19 mouse cellular contexts compared by ENCODE assay signal in genomic region chr8:122005422-122006204, GRCm38 (mm10). TPM values are rescaled to one million over a fixed set of nuclear protein-coding genes. Genes with fewer than 3 reads are reported as not detected.
DNase-seq lines count a peak whose midpoint lies in the region; ATAC-seq and TF ChIP-seq lines count a peak whose summit lies in the region.
"Had no signal": no experiment of that assay in that cellular context is flagged by ENCODE, and none has a peak within 500 bp of the region (broad histone marks: within the 10 kb centered on the region; RNA-seq: fewer than 3 reads in every experiment).

No protein-coding gene starts in this region.

- H3K9ac ChIP-seq in midbrain, postnatal 0 days (replicated peaks; ENCODE audit: low read length, poor library complexity, severe bottlenecking), result no peak overlapping the region
- H3K9ac ChIP-seq: intestine, embryonic 15.5 days had no signal

- no peak for TF ChIP-seq POLR2A in kidney, adult 2 months (IDR thresholded peaks at IDR 0.05; ENCODE audit: low read depth, low read length)

- 73% methylated on average over 25 of the region's 25 CpGs for WGBS in kidney, adult 2 months
- 88% methylated on average over 23 of the region's 25 CpGs for WGBS in midbrain, postnatal 0 days
- WGBS in midbrain, embryonic 10.5 days, result 85% methylated on average over 25 of the region's 25 CpGs

- H3K4me2 ChIP-seq in midbrain, postnatal 0 days (ENCODE audit: low read depth, low read length, poor library complexity, severe bottlenecking), result no peak overlapping the region
- H3K4me2 ChIP-seq: heart, embryonic 11.5 days; intestine, embryonic 15.5 days had no signal

- TF ChIP-seq CTCF in kidney, adult 2 months (conservative IDR thresholded peaks at IDR 0.05; ENCODE audit: insufficient read depth, insufficient read length, low read depth, low read length), result no peak
- TF ChIP-seq CTCF in midbrain, postnatal 0 days (IDR thresholded peaks at IDR 0.05), result no peak

- no peaks in the 10 kb centered on the region for H3K9me3 ChIP-seq in midbrain, postnatal 0 days (ENCODE audit: low read length)
- H3K9me3 ChIP-seq in midbrain, embryonic 10.5 days (replicated peaks), result no peaks in the 10 kb centered on the region
- H3K9me3 ChIP-seq: intestine, embryonic 15.5 days had no signal

- DNase-seq in kidney, adult 2 months, result peak; percentile 20
- DNase-seq in kidney, adult 8-10 months, result no peak
- DNase-seq in midbrain, postnatal 0 days (ENCODE audit: low spot score), result peak; percentile 53
- DNase-seq in midbrain, embryonic 10.5 days (ENCODE audit: low spot score), result no peak
- DNase-seq in cerebellum, adult 9-11 months, result peak; percentile 65
- no peak for DNase-seq in spleen, postnatal 36 days (ENCODE audit: low spot score in 2 of 2)
- DNase-seq: adrenal gland, postnatal 14 days; embryo, embryonic 11 days; gastrocnemius, postnatal 25 days; heart, postnatal 36 days; lung, adult 18-20 months; lung, postnatal 36 days; midbrain, embryonic 14.5 days; right cerebral cortex, postnatal 4 days; thymus, adult 2 months had no signal

- no peak; the same call in 1 of the 2 replicates for ATAC-seq in midbrain, postnatal 0 days (ENCODE audit: low FRiP score)
- no peak for ATAC-seq in erythroblast, adult 5-6 weeks (replicated peaks; ENCODE audit: low FRiP score, poor library complexity, severe bottlenecking)
- ATAC-seq: CD4-positive, CD25-positive, alpha-beta regulatory T cell, adult 4 months; intestine, embryonic 15.5 days had no signal

- H3K36me3 ChIP-seq in kidney, adult 2 months (ENCODE audit: control insufficient read depth, insufficient read depth, low read length), result no peaks in the 10 kb centered on the region
- peaks cover 47% of the 10 kb centered on the region for H3K36me3 ChIP-seq in midbrain, postnatal 0 days (ENCODE audit: insufficient read depth, low read length)
- H3K36me3 ChIP-seq in midbrain, embryonic 10.5 days, result peaks cover 88% of the 10 kb centered on the region

- no peaks in the 10 kb centered on the region for H3K27me3 ChIP-seq in kidney, adult 2 months (replicated peaks; ENCODE audit: control insufficient read depth, insufficient read depth, low read length)
- no peaks in the 10 kb centered on the region for H3K27me3 ChIP-seq in midbrain, postnatal 0 days (ENCODE audit: insufficient read depth, low read length)
- H3K27me3 ChIP-seq in midbrain, embryonic 10.5 days (ENCODE audit: low read depth, poor library complexity, severe bottlenecking), result no peaks in the 10 kb centered on the region
- H3K27me3 ChIP-seq: intestine, embryonic 15.5 days had no signal

- H3K27ac ChIP-seq in kidney, adult 2 months (ENCODE audit: insufficient read depth, low read depth, low read length), result no peak overlapping the region
- no peak overlapping the region for H3K27ac ChIP-seq in midbrain, postnatal 0 days (ENCODE audit: low read depth, low read length)
- no peak overlapping the region for H3K27ac ChIP-seq in midbrain, embryonic 10.5 days (replicated peaks)
- H3K27ac ChIP-seq: intestine, embryonic 15.5 days had no signal

- H3K4me3 ChIP-seq in kidney, adult 2 months (ENCODE audit: insufficient read depth, low read depth, low read length), result no peak overlapping the region
- H3K4me3 ChIP-seq in midbrain, postnatal 0 days (ENCODE audit: low read depth, low read length), result no peak overlapping the region
- no peak overlapping the region for H3K4me3 ChIP-seq in midbrain, embryonic 10.5 days
- H3K4me3 ChIP-seq: intestine, embryonic 15.5 days had no signal

- no peaks in the 10 kb centered on the region for H3K4me1 ChIP-seq in kidney, adult 2 months (ENCODE audit: control insufficient read depth, insufficient read depth, low read length)
- H3K4me1 ChIP-seq in midbrain, postnatal 0 days (ENCODE audit: insufficient read depth, low read length), result no peaks in the 10 kb centered on the region
- peaks cover 12% of the 10 kb centered on the region for H3K4me1 ChIP-seq in midbrain, embryonic 10.5 days
- H3K4me1 ChIP-seq: intestine, embryonic 15.5 days had no signal

RNA-seq across cellular contexts. Expression of gene Banp, which starts 56.1 kb away (rescaled TPM):
- 35.7 and 44.9 TPM in 2 replicates for polyA plus RNA-seq in kidney, adult 2 months (2012; rRNA removed)
- 37.1 and 51.6 TPM in 2 replicates for total RNA-seq in midbrain, postnatal 0 days (2014; rRNA removed)
- polyA plus RNA-seq in midbrain, postnatal 0 days (2015; fragmentation: Nextera tagmentation; extraction: Ambion mirVana), result 22.4 and 24.8 TPM in 2 replicates
- 53.2 and 64.6 TPM in 2 replicates for polyA plus RNA-seq in midbrain, embryonic 10.5 days (2016; fragmentation: Nextera tagmentation; extraction: Ambion mirVana)
- total RNA-seq in erythroblast, adult 5-6 weeks (2015; ENCODE audit: low replicate concordance), result 6.1 and 25.0 TPM in 2 replicates
- total RNA-seq in erythroblast, adult 5-6 weeks (2017; ENCODE audit: low replicate concordance), result 20.4 and 45.8 TPM in 2 replicates

Comparison
In these comparisons a context has a peak if more than half of its experiments do, and no peak if none do; other contexts are left out.
1. DNase-seq: peak in kidney, adult 2 months (single experiment), midbrain, postnatal 0 days (single experiment) and cerebellum, adult 9-11 months (single experiment); none in kidney, adult 8-10 months (0 of 2), midbrain, embryonic 10.5 days (single experiment) and spleen, postnatal 36 days (0 of 2).